Mouse (Mus musculus) C2C12 (cell line): ENCODE measurements around the gene Bpifa6. TPM values are rescaled to one million over a fixed set of nuclear protein-coding genes. Genes with fewer than 3 reads are reported as not detected.

Source experiments
- H3K27me3 ChIP-seq: one replicate; pipeline ENCODE4 v1.6.1; 2011; ENCODE audit not compliant: control insufficient read depth, insufficient read depth, insufficient read length
- H3K36me3 ChIP-seq: one replicate; pipeline ENCODE4 v1.6.1; 2011; ENCODE audit not compliant: control insufficient read depth, insufficient read depth
- H3K4me3 ChIP-seq: one replicate; pipeline ENCODE4 v1.5.1; 2011; ENCODE audit warnings: mild to moderate bottlenecking, control low read depth; ENCODE audit not compliant: poor library complexity, insufficient read depth, severe bottlenecking
- H3K79me2 ChIP-seq: one replicate; pipeline ENCODE4 v1.6.1; 2011; ENCODE audit not compliant: control insufficient read depth, insufficient read depth
- H3K79me3 ChIP-seq: one replicate; pipeline ENCODE4 v1.6.1; 2011; ENCODE audit warnings: low read depth, control low read depth
- H3ac ChIP-seq: one replicate; pipeline ENCODE3; 2011; ENCODE audit warnings: low read depth; ENCODE audit not compliant: control insufficient read depth, insufficient read length
- CEBPB ChIP-seq: IDR thresholded peaks from one replicate; pipeline ENCODE4 v1.6.1; 2011; ENCODE audit warnings: low read depth, mild to moderate bottlenecking, control low read depth, moderate library complexity
- CTCF ChIP-seq: IDR thresholded peaks from one replicate; pipeline ENCODE4 v1.5.1; 2011; ENCODE audit not compliant: control insufficient read depth, insufficient read depth, insufficient read length
- FOSL1 ChIP-seq: IDR thresholded peaks from one replicate; pipeline ENCODE4 v1.8.0; 2011; ENCODE audit warnings: mild to moderate bottlenecking, low read length; ENCODE audit not compliant: poor library complexity, insufficient read depth, severe bottlenecking
- MAX ChIP-seq: IDR thresholded peaks from one replicate; pipeline ENCODE4 v1.6.1; 2011; ENCODE audit warnings: mild to moderate bottlenecking, control low read depth
- MYOD1 ChIP-seq: IDR thresholded peaks from one replicate; pipeline ENCODE4 v1.6.1; 2011; ENCODE audit warnings: low read depth; ENCODE audit not compliant: control insufficient read depth, insufficient read length
- MYOG ChIP-seq: IDR thresholded peaks from one replicate; pipeline ENCODE4 v1.6.1; 2011; ENCODE audit not compliant: control insufficient read depth, insufficient read length; ENCODE audit errors: extremely low read depth
- USF1 ChIP-seq: IDR thresholded peaks from one replicate; pipeline ENCODE4 v1.6.1; 2011; ENCODE audit warnings: low read depth, mild to moderate bottlenecking, control low read depth, moderate library complexity
- long read RNA-seq, 2 experiments: library from polyadenylated mRNA; unstranded; transcript quantifications; one replicate each; pipeline ENCODE4 v2.0.0; 2019 to 2020
- polyA plus RNA-seq: library from polyadenylated mRNA; unstranded; fragments of >200 nt; fragmentation: generic; extraction: Trizol; gene quantifications from one replicate; pipeline ENCODE4 v1.2.1, GENCODE M21; 2012; ENCODE audit warnings: missing spikeins

Bpifa6 gene
- not detected for polyA plus RNA-seq
- long read RNA-seq, experiment 1 = 0 reads
- long read RNA-seq, experiment 2 = 0 reads

DNA sequence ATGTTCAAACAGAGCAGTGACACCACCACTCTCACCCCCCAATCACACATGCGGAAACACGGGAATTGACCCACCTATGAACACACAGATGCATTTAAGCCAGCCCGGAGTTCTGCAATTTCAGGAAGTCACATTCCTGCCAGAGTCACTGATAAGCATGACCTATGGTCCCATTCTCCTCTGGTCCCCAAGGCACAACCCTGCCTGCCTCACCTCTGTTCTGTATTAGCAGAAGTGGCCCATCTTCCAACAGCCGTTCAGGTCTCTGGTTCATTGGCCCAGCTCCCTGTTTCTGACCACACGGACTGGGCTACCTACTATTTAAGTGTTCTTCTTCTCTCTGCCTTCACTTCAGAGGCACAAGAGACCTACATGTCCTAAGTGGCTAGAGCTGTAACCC is at the start of gene Bpifa6:
Gene Bpifa6 (plus strand): TSS at position 364 of the 400 bp plus-strand sequence.
- Histone ChIP-seq H3K36me3 (no peaks in the 10 kb centered on the region), H3K27me3 (no peaks in the 10 kb centered on the region), H3K4me3 (no peak within 1 kb of the TSS), H3K79me3 (no peaks in the 10 kb centered on the region), H3ac (no peak within 1 kb of the TSS), H3K79me2 (no peaks in the 10 kb centered on the region)
- no peak for TF ChIP-seq CEBPB
- no peak for TF ChIP-seq FOSL1
- TF ChIP-seq MAX = no peak
- TF ChIP-seq CTCF = no peak
- TF ChIP-seq USF1 = no peak
- no peak for TF ChIP-seq MYOG
- no peak for TF ChIP-seq MYOD1

DNA sequence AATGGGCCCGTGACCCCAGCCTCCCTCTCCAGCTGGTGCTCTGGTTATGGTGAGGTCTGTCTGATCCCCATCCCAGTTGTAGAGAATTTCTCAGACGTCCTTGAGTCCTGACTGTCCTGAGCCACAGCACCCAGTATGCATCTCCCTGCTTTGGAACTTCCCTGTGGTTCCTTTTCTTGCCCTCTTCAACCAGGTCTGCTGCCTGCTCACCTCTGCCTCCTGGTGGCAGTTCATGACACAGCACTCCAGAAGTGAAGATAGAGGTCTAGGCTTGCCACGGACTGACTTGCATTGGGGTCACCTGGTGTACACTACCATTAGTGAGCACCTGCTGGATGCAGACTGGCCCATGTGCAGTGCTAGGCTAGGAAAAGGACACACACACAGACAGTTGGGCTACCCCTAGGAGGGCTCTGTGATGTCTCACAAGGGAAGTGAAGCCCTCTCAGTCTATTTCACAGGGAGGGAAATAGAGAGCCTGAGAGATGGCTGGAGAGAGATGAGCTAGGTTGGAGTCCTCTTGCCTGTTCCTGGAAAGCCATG is 44.8 kb upstream of the Bpifa6 start:
- TF ChIP-seq CTCF (peak; percentile 15), FOSL1 (no peak), MYOD1 (no peak)
- no peaks in the 10 kb centered on the region for H3K36me3 ChIP-seq
- H3K79me2 ChIP-seq = no peaks in the 10 kb centered on the region
- H3ac ChIP-seq = no peak overlapping the region
- H3K79me3 ChIP-seq = no peaks in the 10 kb centered on the region
- H3K27me3 ChIP-seq = peaks cover 3% of the 10 kb centered on the region
- no peak overlapping the region for H3K4me3 ChIP-seq

DNA sequence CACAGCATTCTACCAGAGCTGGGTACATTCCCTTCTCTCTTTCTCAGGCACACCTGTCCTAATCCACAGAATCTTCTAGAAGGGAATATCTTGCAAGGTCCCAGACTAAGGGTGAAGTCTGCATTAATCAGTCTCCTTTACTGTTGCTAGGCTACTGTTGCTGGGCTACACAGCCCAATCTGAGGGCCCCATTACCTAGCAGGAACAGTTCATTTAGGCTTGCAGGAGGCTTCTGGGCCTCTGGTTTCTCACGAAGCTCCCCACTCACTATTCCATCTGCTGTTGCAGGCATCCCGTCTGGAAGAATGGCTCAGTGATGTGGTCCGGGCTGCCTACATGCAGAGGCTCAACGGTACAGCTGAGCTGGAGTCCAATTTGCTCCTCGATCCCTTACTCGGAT is 43.6 kb upstream of the Bpifa6 start:
- no peak for TF ChIP-seq CTCF
- TF ChIP-seq USF1 = no peak
- no peak for TF ChIP-seq MAX
- TF ChIP-seq MYOG = no peak
- TF ChIP-seq MYOD1 = no peak
- no peak for TF ChIP-seq CEBPB
- TF ChIP-seq FOSL1 = no peak

DNA sequence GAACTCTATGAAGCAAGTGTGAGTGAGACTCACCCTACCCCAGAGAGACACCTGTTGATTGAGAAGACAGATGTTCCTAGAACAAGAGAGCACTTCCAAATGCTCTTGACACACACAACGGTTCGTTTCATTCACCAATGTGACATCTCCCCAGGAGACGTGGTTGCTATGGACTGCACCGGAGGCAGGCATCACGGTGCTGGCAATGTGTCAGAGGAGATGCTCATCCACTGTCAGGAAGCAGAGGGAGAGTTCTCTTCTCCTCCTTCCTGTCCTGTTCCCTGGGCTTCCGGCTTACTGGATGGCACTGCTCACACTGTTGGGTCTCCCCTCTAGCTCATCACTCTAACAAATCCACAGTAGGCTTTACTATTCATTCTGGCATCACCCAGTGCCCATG is 41.4 kb upstream of the Bpifa6 start:
- H3K4me3 ChIP-seq = no peak overlapping the region
- H3ac ChIP-seq = no peak overlapping the region
- no peaks in the 10 kb centered on the region for H3K79me2 ChIP-seq
- H3K79me3 ChIP-seq = no peaks in the 10 kb centered on the region
- no peaks in the 10 kb centered on the region for H3K36me3 ChIP-seq
- no peak for TF ChIP-seq USF1
- peaks cover 3% of the 10 kb centered on the region for H3K27me3 ChIP-seq

More for the DNA sequence above, 43.6 kb upstream of the Bpifa6 start:
- H3K36me3 ChIP-seq = no peaks in the 10 kb centered on the region
- no peaks in the 10 kb centered on the region for H3K79me2 ChIP-seq
- no peak overlapping the region for H3K4me3 ChIP-seq
- no peak overlapping the region for H3ac ChIP-seq
- H3K79me3 ChIP-seq = no peaks in the 10 kb centered on the region
- H3K27me3 ChIP-seq = peaks cover 3% of the 10 kb centered on the region

DNA sequence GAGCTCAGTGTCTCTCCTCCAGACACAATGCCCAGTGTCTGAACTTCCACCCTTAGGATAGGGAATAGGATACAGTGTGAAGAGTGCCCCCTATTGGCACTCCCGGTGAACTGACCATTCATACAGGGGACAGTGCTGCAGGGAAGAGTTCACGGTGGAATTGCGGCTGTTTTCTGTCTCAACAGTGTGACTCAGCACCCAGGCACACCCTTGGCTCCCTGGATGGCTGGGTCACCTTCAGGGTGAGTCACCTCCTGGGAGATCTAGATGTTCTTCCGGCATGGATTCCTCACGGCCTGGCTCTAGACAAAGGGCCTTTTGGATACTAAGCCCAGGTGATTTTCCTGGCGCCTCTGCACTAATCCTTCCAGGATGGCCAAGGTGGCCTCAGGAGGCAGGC is 39.4 kb upstream of the Bpifa6 start:
- H3K79me3 ChIP-seq = no peaks in the 10 kb centered on the region
- no peak overlapping the region for H3ac ChIP-seq
- H3K27me3 ChIP-seq = no peaks in the 10 kb centered on the region
- no peaks in the 10 kb centered on the region for H3K36me3 ChIP-seq
- H3K4me3 ChIP-seq = no peak overlapping the region
- no peak for TF ChIP-seq MYOD1
- peak; percentile 22 for TF ChIP-seq CEBPB
- peak; percentile 16 for TF ChIP-seq MAX
- peak; percentile 64 for TF ChIP-seq FOSL1
- H3K79me2 ChIP-seq = no peaks in the 10 kb centered on the region

DNA sequence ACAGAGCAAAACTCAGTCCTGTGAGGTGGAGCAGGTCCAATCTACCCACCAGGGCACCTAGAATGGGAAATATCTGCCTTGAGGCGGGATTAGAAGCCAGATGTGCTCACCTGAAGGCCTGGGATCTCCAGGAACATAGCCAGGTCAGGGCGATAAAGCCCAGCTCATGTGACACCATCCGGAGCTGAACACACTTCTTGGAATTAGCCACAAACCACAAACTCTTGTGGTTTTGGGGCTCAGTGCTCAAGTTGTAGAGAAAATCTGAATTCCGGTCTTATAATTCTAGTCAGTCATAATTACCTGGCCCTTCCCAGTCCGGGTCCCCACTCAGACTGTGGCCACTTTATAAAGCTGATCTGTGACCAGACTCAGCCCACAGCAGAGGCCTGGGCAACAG is 36.9 kb upstream of the Bpifa6 start, which contains the start of gene Bpifb4:
Gene Bpifb4 (plus strand): TSS at position 370 of the 400 bp plus-strand sequence.
- Histone ChIP-seq H3K79me2 (no peaks in the 10 kb centered on the region), H3ac (no peak within 1 kb of the TSS), H3K4me3 (no peak within 1 kb of the TSS), H3K79me3 (no peaks in the 10 kb centered on the region), H3K36me3 (no peaks in the 10 kb centered on the region), H3K27me3 (no peaks in the 10 kb centered on the region)
- TF ChIP-seq FOSL1 (no peak), MAX (no peak), USF1 (peak; percentile 66), CEBPB (no peak)
